30 mouse cellular contexts compared by ENCODE assay signal in genomic region chr13:73596276-73596675, GRCm38 (mm10). TPM values are rescaled to one million over a fixed set of nuclear protein-coding genes. Genes with fewer than 3 reads are reported as not detected.
DNase-seq lines count a peak whose midpoint lies in the region; ATAC-seq and TF ChIP-seq lines count a peak whose summit lies in the region.
"Had no signal": no experiment of that assay in that cellular context is flagged by ENCODE, and none has a peak within 500 bp of the region (broad histone marks: within the 10 kb centered on the region; RNA-seq: fewer than 3 reads in every experiment).

No protein-coding gene starts in this region.

- no peak overlapping the region for H3K27ac ChIP-seq in MEL (ENCODE audit: control insufficient read depth, low read depth, low read length)
- H3K27ac ChIP-seq in midbrain, embryonic 13.5 days: no peak overlapping the region
- H3K27ac ChIP-seq: embryonic facial prominence, embryonic 13.5 days; embryonic facial prominence, embryonic 15.5 days; forebrain, embryonic 10.5 days; forebrain, embryonic 13.5 days; forebrain, embryonic 15.5 days had no signal

- H3K4me3 ChIP-seq in MEL (ENCODE audit: control insufficient read depth in 1 of 2, insufficient read depth in 1 of 2, low read depth in 2 of 2, low read length in 2 of 2): 0 out of 4 replicates have a peak overlapping the region, but pooled peaks of 1 of the 2 experiments have one; percentile 15
- no peak overlapping the region for H3K4me3 ChIP-seq in midbrain, embryonic 13.5 days (replicated peaks)
- H3K4me3 ChIP-seq: embryonic facial prominence, embryonic 13.5 days; embryonic facial prominence, embryonic 15.5 days; erythroblast, embryonic 14.5 days; forebrain, embryonic 10.5 days; forebrain, embryonic 13.5 days; forebrain, embryonic 15.5 days had no signal

- ATAC-seq in common myeloid progenitor, adult 5-6 weeks (replicated peaks; ENCODE audit: low read depth, poor library complexity, severe bottlenecking): peak; percentile 53
- ATAC-seq in megakaryocyte, adult 5-6 weeks (ENCODE audit: poor library complexity, severe bottlenecking): peak; percentile 36; the same call in 1 of the 2 replicates
- ATAC-seq in megakaryocyte progenitor cell, adult 5-6 weeks (replicated peaks; ENCODE audit: poor library complexity): peak; percentile 40
- ATAC-seq in midbrain, embryonic 13.5 days: no peak
- ATAC-seq: activated CD4-positive, CD25-positive, alpha-beta regulatory T cell, adult 4 months; CD4-positive, CD25-positive, alpha-beta regulatory T cell, adult 4 months; forebrain, embryonic 13.5 days; forebrain, embryonic 15.5 days; forebrain, postnatal 0 days; Patski had no signal

- no peak overlapping the region for H3K4me2 ChIP-seq in midbrain, embryonic 13.5 days (replicated peaks)
- H3K4me2 ChIP-seq: embryonic facial prominence, embryonic 13.5 days; embryonic facial prominence, embryonic 15.5 days; forebrain, embryonic 13.5 days; forebrain, embryonic 15.5 days had no signal

- H3K79me2 ChIP-seq in MEL (ENCODE audit: control insufficient read depth, insufficient read depth, low read length, poor library complexity): no peaks in the 10 kb centered on the region

- H3K9ac ChIP-seq in MEL (ENCODE audit: control insufficient read depth, low read depth, low read length, poor library complexity, severe bottlenecking): no peak overlapping the region
- no peak overlapping the region for H3K9ac ChIP-seq in midbrain, embryonic 13.5 days (replicated peaks)
- H3K9ac ChIP-seq: embryonic facial prominence, embryonic 13.5 days; embryonic facial prominence, embryonic 15.5 days; forebrain, embryonic 13.5 days; forebrain, embryonic 15.5 days; forebrain, postnatal 0 days had no signal

- H3K36me3 ChIP-seq in MEL (ENCODE audit: control insufficient read depth in 1 of 2, insufficient read depth in 2 of 2, low read length in 2 of 2): peaks cover 0 to 2% of the 10 kb centered on the region in 2 experiments; a peak in 2 of 4 replicates
- no peaks in the 10 kb centered on the region for H3K36me3 ChIP-seq in midbrain, embryonic 13.5 days
- H3K36me3 ChIP-seq: embryonic facial prominence, embryonic 13.5 days; embryonic facial prominence, embryonic 15.5 days; forebrain, embryonic 10.5 days; forebrain, embryonic 15.5 days; G1E had no signal

- peaks cover 0 to 10% of the 10 kb centered on the region in 2 experiments; a peak in 3 of 4 replicates for H3K4me1 ChIP-seq in MEL (ENCODE audit: control insufficient read depth in 1 of 2, insufficient read depth in 2 of 2, low read length in 2 of 2)
- H3K4me1 ChIP-seq in midbrain, embryonic 13.5 days (replicated peaks): no peaks in the 10 kb centered on the region
- H3K4me1 ChIP-seq: embryonic facial prominence, embryonic 13.5 days; embryonic facial prominence, embryonic 15.5 days; forebrain, embryonic 10.5 days; forebrain, embryonic 13.5 days; forebrain, embryonic 15.5 days had no signal

- TF ChIP-seq CTCF in MEL (IDR thresholded peaks at IDR 0.05 in 2 of 3, conservative IDR thresholded peaks at IDR 0.05 in 1 of 3; ENCODE audit: control insufficient read depth in 1 of 3, insufficient read depth in 1 of 3, low read depth in 2 of 3, low read length in 3 of 3, poor library complexity in 1 of 3, severe bottlenecking in 1 of 3): no peak

- no peaks in the 10 kb centered on the region for H3K9me3 ChIP-seq in MEL (replicated peaks; ENCODE audit: insufficient read depth, low read length)
- H3K9me3 ChIP-seq in midbrain, embryonic 13.5 days: no peaks in the 10 kb centered on the region
- H3K9me3 ChIP-seq: embryonic facial prominence, embryonic 13.5 days; embryonic facial prominence, embryonic 15.5 days; forebrain, embryonic 10.5 days; forebrain, embryonic 13.5 days; forebrain, embryonic 15.5 days; G1E had no signal

- no peak for TF ChIP-seq EP300 in MEL (IDR thresholded peaks at IDR 0.05; ENCODE audit: low read depth in 1 of 2, low read length in 2 of 2)

- WGBS in midbrain, embryonic 13.5 days: 85% methylated on average over 4 of the region's 4 CpGs

- TF ChIP-seq RAD21 in MEL (IDR thresholded peaks at IDR 0.05; ENCODE audit: low read depth, low read length): no peak

- peak; percentile 55 for DNase-seq in MEL (ENCODE audit: low read depth, low spot score)
- DNase-seq in layer of hippocampus, adult 9-10 months (ENCODE audit: low spot score): no peak
- no peak for DNase-seq in layer of hippocampus, postnatal 36 days
- DNase-seq in urinary bladder, postnatal 14 days (ENCODE audit: low spot score): no peak
- DNase-seq: adrenal gland, adult 8-10 months; adrenal gland, postnatal 14 days; adrenal gland, postnatal 36 days; B cell, adult 2 months; cerebellum, adult 11-12 months; cerebellum, adult 2 months; cerebellum, adult 9-10 months; cerebellum, postnatal 10 days; cerebellum, postnatal 25 days; embryo, embryonic 11 days; forebrain, postnatal 0 days had no signal

- H3K27me3 ChIP-seq in MEL (ENCODE audit: control insufficient read depth in 1 of 2, insufficient read depth in 2 of 2, low read length in 2 of 2): no peaks in the 10 kb centered on the region
- H3K27me3 ChIP-seq in midbrain, embryonic 13.5 days: peaks cover 14% of the 10 kb centered on the region; the same call in 1 of the 2 replicates
- H3K27me3 ChIP-seq: forebrain, embryonic 15.5 days had no signal

- no peak for TF ChIP-seq POLR2A in MEL (IDR thresholded peaks at IDR 0.05; ENCODE audit: control insufficient read depth in 1 of 2, insufficient read depth in 1 of 2, low read depth in 1 of 2, low read length in 2 of 2, poor library complexity in 1 of 2)

TF ChIP-seq in MEL, 35 proteins besides CTCF, POLR2A, EP300 and RAD21:
- TF ChIP-seq HCFC1 (IDR thresholded peaks at IDR 0.05; ENCODE audit: low read depth, low read length): no peak
- no peak for TF ChIP-seq POLR2AphosphoS2 (IDR thresholded peaks at IDR 0.05; ENCODE audit: low read length)
- TF ChIP-seq GATA1 (IDR thresholded peaks at IDR 0.05; ENCODE audit: low read depth, low read length): no peak
- no peak for TF ChIP-seq ZNF384 (IDR thresholded peaks at IDR 0.05; ENCODE audit: low read depth, low read length)
- TF ChIP-seq CHD2 (IDR thresholded peaks at IDR 0.05; ENCODE audit: low read length): no peak
- TF ChIP-seq E2F4 (IDR thresholded peaks at IDR 0.05; ENCODE audit: borderline replicate concordance, low read depth, low read length): no peak
- TF ChIP-seq SMC3 (IDR thresholded peaks at IDR 0.05; ENCODE audit: low read depth, low read length): no peak

RNA-seq across cellular contexts. Expression of gene Clptm1l, which starts 7.5 kb away (rescaled TPM):
- total RNA-seq in MEL (2012; rRNA removed): 175 and 197 TPM in 2 replicates
- polyA plus RNA-seq in MEL (2012; ENCODE audit: insufficient read depth in 1 of 2, insufficient read length in 2 of 2, low read depth in 1 of 2, low replicate concordance in 2 of 2, missing spikeins in 1 of 2): 100 to 1,000 TPM; 104 to 201 TPM
- 65.2 and 80.3 TPM in 2 replicates for total RNA-seq in common myeloid progenitor, adult 5-6 weeks (2017)
- 171 and 196 TPM in 2 replicates for total RNA-seq in megakaryocyte, adult 5-6 weeks (2015)
- total RNA-seq in megakaryocyte, adult 5-6 weeks (2017): 66.0 and 76.0 TPM in 2 replicates
- total RNA-seq in megakaryocyte progenitor cell, adult 5-6 weeks (2015): 222 and 226 TPM in 2 replicates
- 86.1 and 92.0 TPM in 2 replicates for total RNA-seq in megakaryocyte progenitor cell, adult 5-6 weeks (2017)
- 111 and 130 TPM in 2 replicates for polyA plus RNA-seq in midbrain, embryonic 13.5 days (2015; fragmentation: Nextera tagmentation; extraction: Ambion mirVana)
- 100 to 1,000 TPM; 124 to 131 TPM for total RNA-seq in layer of hippocampus, postnatal 36 days (2021)

RNA-seq across cellular contexts. Expression of gene Tert, which starts 30.4 kb away (rescaled TPM):
- 1.1 and 1.2 TPM in 2 replicates for total RNA-seq in MEL (2012; rRNA removed)
- 1 to 10 TPM in 1 of 2 experiments, not detected in 1; 2.0 TPM for polyA plus RNA-seq in MEL (2012; ENCODE audit: insufficient read depth in 1 of 2, insufficient read length in 2 of 2, low read depth in 1 of 2, low replicate concordance in 2 of 2, missing spikeins in 1 of 2)
- total RNA-seq in common myeloid progenitor, adult 5-6 weeks (2017): 1.4 and 2.7 TPM in 2 replicates
- total RNA-seq in megakaryocyte, adult 5-6 weeks (2015): 0.04 TPM in 1 of 2 replicates, not detected in the other
- total RNA-seq in megakaryocyte, adult 5-6 weeks (2017): 0.11 TPM in 1 of 2 replicates, not detected in the other
- total RNA-seq in megakaryocyte progenitor cell, adult 5-6 weeks (2015): 0.10 and 1.6 TPM in 2 replicates
- 0.21 and 0.41 TPM in 2 replicates for total RNA-seq in megakaryocyte progenitor cell, adult 5-6 weeks (2017)
- 5.8 and 7.1 TPM in 2 replicates for polyA plus RNA-seq in midbrain, embryonic 13.5 days (2015; fragmentation: Nextera tagmentation; extraction: Ambion mirVana)
- 1 to 10 TPM; 3.9 to 4.7 TPM for total RNA-seq in layer of hippocampus, postnatal 36 days (2021)
- polyA plus RNA-seq: erythroblast, embryonic 14.5 days; G1E had no signal

RNA-seq across cellular contexts. Expression of gene Slc6a3, which starts 59.7 kb away (rescaled TPM):
- 0.07 and 0.08 TPM in 2 replicates for total RNA-seq in MEL (2012; rRNA removed)
- polyA plus RNA-seq in MEL (2012; ENCODE audit: insufficient read depth in 1 of 2, insufficient read length in 2 of 2, low read depth in 1 of 2, low replicate concordance in 2 of 2, missing spikeins in 1 of 2): under 1 TPM in 1 of 2 experiments, not detected in 1; 0.10 TPM
- not detected in 2 replicates for total RNA-seq in common myeloid progenitor, adult 5-6 weeks (2017)
- total RNA-seq in megakaryocyte, adult 5-6 weeks (2015): not detected in 2 replicates
- total RNA-seq in megakaryocyte, adult 5-6 weeks (2017): 0.07 TPM in 1 of 2 replicates, not detected in the other
- not detected in 2 replicates for total RNA-seq in megakaryocyte progenitor cell, adult 5-6 weeks (2015)
- not detected in 2 replicates for total RNA-seq in megakaryocyte progenitor cell, adult 5-6 weeks (2017)
- polyA plus RNA-seq in midbrain, embryonic 13.5 days (2015; fragmentation: Nextera tagmentation; extraction: Ambion mirVana): 1.1 and 6.7 TPM in 2 replicates
- under 1 TPM in 1 of 2 experiments, not detected in 1; 0.10 TPM for total RNA-seq in layer of hippocampus, postnatal 36 days (2021)
- total RNA-seq: adrenal gland, postnatal 36 days; CH12.LX; G1E had no signal
- polyA plus RNA-seq: activated CD4-positive, CD25-positive, alpha-beta regulatory T cell, adult 4 months; CD4-positive, CD25-positive, alpha-beta regulatory T cell, adult 4 months; erythroblast, embryonic 14.5 days; G1E; Patski had no signal
